Mouse (Mus musculus) CH12.LX (cell line): ENCODE data around the gene Dixdc1. TPM values are rescaled to one million over a fixed set of nuclear protein-coding genes. Genes with fewer than 3 reads are reported as not detected.

Experiments used
- DNase-seq: peaks from one replicate; pipeline ENCODE4 v3.0.0-alpha.2; 2013; ENCODE audit errors: extremely low read depth
- H3K27ac ChIP-seq: 2 replicates; pipeline ENCODE4 v1.5.1; 2012; ENCODE audit warnings: low read depth, mild to moderate bottlenecking, control low read depth, moderate library complexity; ENCODE audit not compliant: insufficient read depth
- H3K27me3 ChIP-seq: replicated peaks from 2 replicates; pipeline ENCODE3; 2012; ENCODE audit warnings: inconsistent platforms
- H3K36me3 ChIP-seq, 2 experiments: replicated peaks in 1 of 2; 2 replicates each; pipeline versions ENCODE3 to v1.6.1; 2012; ENCODE audit warnings: inconsistent platforms in 1 of 2, low read length in 1 of 2, mild to moderate bottlenecking in 1 of 2, mixed read lengths in 1 of 2, moderate library complexity in 1 of 2; ENCODE audit not compliant: control insufficient read depth in 1 of 2, insufficient read depth in 1 of 2
- H3K4me1 ChIP-seq, 2 experiments: 2 replicates each; pipeline ENCODE4 v1.6.1; 2012; ENCODE audit warnings: inconsistent platforms in 1 of 2, moderate library complexity in 1 of 2; ENCODE audit not compliant: insufficient read depth in 2 of 2, control insufficient read depth in 1 of 2
- H3K4me2 ChIP-seq: 2 replicates; pipeline ENCODE4 v1.6.1; 2012; ENCODE audit warnings: low read depth, mild to moderate bottlenecking, control low read depth; ENCODE audit not compliant: poor library complexity, insufficient read depth, severe bottlenecking
- H3K4me3 ChIP-seq, 3 experiments: fragments of 150-350 bp in 1 of 3; sonication (generic) in 1 of 3; replicated peaks in 1 of 3; 2 replicates each; pipeline versions ENCODE3 to v1.5.1; 2011 to 2012; ENCODE audit warnings: low read depth in 2 of 3, low read length in 2 of 3, mild to moderate bottlenecking in 2 of 3, moderate library complexity in 2 of 3, control low read depth in 1 of 3, improper control_type of control experiment in 1 of 3, inconsistent platforms in 1 of 3, mixed read lengths in 1 of 3; ENCODE audit not compliant: poor library complexity in 1 of 3
- H3K79me2 ChIP-seq: replicated peaks from 2 replicates; pipeline ENCODE4 v1.6.1; 2012; ENCODE audit warnings: mild to moderate bottlenecking, moderate library complexity; ENCODE audit not compliant: control insufficient read depth, poor library complexity, insufficient read depth, severe bottlenecking; ENCODE audit errors: extremely low read depth
- H3K9ac ChIP-seq: 2 replicates; pipeline ENCODE4 v1.6.1; 2012; ENCODE audit warnings: low read depth, mild to moderate bottlenecking, control low read depth, moderate library complexity; ENCODE audit not compliant: insufficient read depth
- H3K9me3 ChIP-seq: replicated peaks from 2 replicates; pipeline ENCODE3; 2012; ENCODE audit warnings: low read length, inconsistent platforms, mixed read lengths
- BHLHE40 ChIP-seq: IDR thresholded peaks from 2 replicates; pipeline ENCODE4 v1.6.1; 2011; ENCODE audit warnings: mild to moderate bottlenecking, low read depth, low read length, improper control_type of control experiment
- CHD2 ChIP-seq: IDR thresholded peaks from 2 replicates; pipeline ENCODE4 v1.6.1; 2011; ENCODE audit warnings: low read length, improper control_type of control experiment
- CTCF ChIP-seq, 2 experiments: IDR thresholded peaks in 1 of 2; conservative IDR thresholded peaks in 1 of 2; 2 replicates each; pipeline ENCODE4 v1.5.1; 2011 to 2012; ENCODE audit warnings: low read depth in 2 of 2, low read length in 2 of 2, improper control_type of control experiment in 1 of 2, inconsistent platforms in 1 of 2, mild to moderate bottlenecking in 1 of 2, moderate library complexity in 1 of 2
- E2F4 ChIP-seq: IDR thresholded peaks from 2 replicates; pipeline ENCODE4 v1.6.1; 2011; ENCODE audit warnings: low read depth, low read length, improper control_type of control experiment; ENCODE audit not compliant: insufficient replicate concordance
- EP300 ChIP-seq: IDR thresholded peaks from 2 replicates; pipeline ENCODE4 v1.6.1; 2011; ENCODE audit warnings: low read length, improper control_type of control experiment
- GABPA ChIP-seq: IDR thresholded peaks from 2 replicates; pipeline ENCODE4 v1.6.1; 2012; ENCODE audit warnings: low read depth, low read length, improper control_type of control experiment, inconsistent platforms; ENCODE audit not compliant: insufficient replicate concordance
- HCFC1 ChIP-seq: IDR thresholded peaks from 2 replicates; pipeline ENCODE4 v1.6.1; 2012; ENCODE audit warnings: low read depth, mild to moderate bottlenecking, inconsistent platforms, low read length, improper control_type of control experiment
- IRF4 ChIP-seq: IDR thresholded peaks from 2 replicates; pipeline ENCODE4 v1.6.1; 2014; ENCODE audit warnings: low read depth, mild to moderate bottlenecking, inconsistent platforms, low read length, improper control_type of control experiment
- JUND ChIP-seq: conservative IDR thresholded peaks from 2 replicates; pipeline ENCODE4 v1.6.1; 2011; ENCODE audit warnings: low read depth, low read length, improper control_type of control experiment
- KAT2A ChIP-seq: IDR thresholded peaks from 2 replicates; pipeline ENCODE4 v1.6.1; 2012; ENCODE audit warnings: low read length, improper control_type of control experiment, inconsistent platforms; ENCODE audit not compliant: insufficient replicate concordance
- MAFK ChIP-seq: IDR thresholded peaks from 2 replicates; pipeline ENCODE4 v1.6.1; 2011; ENCODE audit warnings: low read length, improper control_type of control experiment; ENCODE audit not compliant: insufficient replicate concordance
- MYC ChIP-seq: IDR thresholded peaks from 2 replicates; pipeline ENCODE4 v1.6.1; 2011; ENCODE audit warnings: low read depth, mild to moderate bottlenecking, improper control_type of control experiment, low read length
- NELFE ChIP-seq: IDR thresholded peaks from 2 replicates; pipeline ENCODE4 v1.6.1; 2011; ENCODE audit warnings: low read depth, low read length, improper control_type of control experiment
- PAX5 ChIP-seq: IDR thresholded peaks from 2 replicates; pipeline ENCODE4 v1.6.1; 2012; ENCODE audit warnings: low read length, inconsistent platforms, mixed read lengths
- POLR2AphosphoS2 ChIP-seq: IDR thresholded peaks from 2 replicates; pipeline ENCODE4 v1.6.1; 2011; ENCODE audit warnings: low read depth, low read length, improper control_type of control experiment
- RAD21 ChIP-seq: IDR thresholded peaks from 2 replicates; pipeline ENCODE4 v1.6.1; 2011; ENCODE audit warnings: low read depth, mild to moderate bottlenecking, low read length, improper control_type of control experiment, moderate library complexity
- RCOR1 ChIP-seq: conservative IDR thresholded peaks from 2 replicates; pipeline ENCODE4 v1.6.1; 2012; ENCODE audit warnings: low read depth, mild to moderate bottlenecking, inconsistent platforms, low read length, improper control_type of control experiment
- TCF12 ChIP-seq: IDR thresholded peaks from 2 replicates; pipeline ENCODE4 v1.6.1; 2014; ENCODE audit warnings: low read depth, mild to moderate bottlenecking, inconsistent platforms, low read length, improper control_type of control experiment
- UBTF ChIP-seq: IDR thresholded peaks from 2 replicates; pipeline ENCODE4 v1.6.1; 2012; ENCODE audit warnings: low read depth, mild to moderate bottlenecking, inconsistent platforms, low read length, improper control_type of control experiment, moderate library complexity
- USF1 ChIP-seq: IDR thresholded peaks from 2 replicates; pipeline ENCODE4 v1.6.1; 2014; ENCODE audit warnings: low read depth, mild to moderate bottlenecking, inconsistent platforms, low read length, improper control_type of control experiment
- ZC3H11A ChIP-seq: IDR thresholded peaks from 2 replicates; pipeline ENCODE4 v1.6.1; 2012; ENCODE audit warnings: low read depth, mild to moderate bottlenecking, inconsistent platforms, low read length, improper control_type of control experiment
- ZKSCAN1 ChIP-seq: IDR thresholded peaks from 2 replicates; pipeline ENCODE4 v1.6.1; 2012; ENCODE audit warnings: low read depth, inconsistent platforms, low read length, improper control_type of control experiment, borderline replicate concordance
- ZMIZ1 ChIP-seq: IDR thresholded peaks from 2 replicates; pipeline ENCODE4 v1.6.1; 2012; ENCODE audit warnings: low read depth, mild to moderate bottlenecking, inconsistent platforms, low read length, improper control_type of control experiment
- dilution Hi-C: fragments of 300-500 bp; cut with MboI; formaldehyde crosslinking; loops from 2 replicates; pipeline ENCODE4 v1.14.3; 2020; ENCODE audit warnings: low sequenced_read_pairs; ENCODE audit not compliant: extremely low pct_unique_long_range_greater_than_20kb, extremely low pct_ligation_motif_present
- in situ Hi-C: fragments of 300-500 bp; cut with MboI; formaldehyde crosslinking; loops from 3 replicates; pipeline ENCODE4 v1.14.3; 2019; ENCODE audit warnings: low sequenced_read_pairs, low pct_ligation_motif_present, low pct_unique_long_range_greater_than_20kb, mixed read lengths
- polyA plus RNA-seq: library from polyadenylated mRNA; unstranded; fragments of >175 nt; gene quantifications from 2 replicates; pipeline ENCODE4 v1.2.1, GENCODE M21; 2012; ENCODE audit warnings: low read depth; ENCODE audit not compliant: insufficient read length
- total RNA-seq, 2 experiments: library from RNA; depleted of rRNA; stranded (reverse); fragments of 300-350 nt in 1 of 2; fragments of >200 nt in 1 of 2; gene quantifications; 2 replicates each; pipeline ENCODE4 v1.2.3; 2012 to 2014

The Dixdc1 gene
- total and polyA plus RNA-seq, 3 experiments = 0.13 to 0.23 (median 0.21) TPM

- dilution Hi-C loops = no loop called here
- Histone ChIP-seq H3K9me3 (no peaks in the 10 kb centered on the region), H3K4me2 (peak overlapping the region; percentile 97), H3K27ac (no peak overlapping the region), H3K4me3 (peak overlapping the region; percentile 80 to 95 (median 84)), H3K9ac (peak overlapping the region; percentile 88), H3K36me3 (peaks cover 13 to 36% of the 10 kb centered on the region in 2 experiments), H3K4me1 (peaks cover 2 to 16% of the 10 kb centered on the region in 2 experiments), H3K27me3 (no peaks in the 10 kb centered on the region), H3K79me2 (peaks cover 7% of the 10 kb centered on the region; the same call in 1 of the 2 replicates)
- no peak for TF ChIP-seq EP300
- TF ChIP-seq POLR2AphosphoS2 = no peak
- TF ChIP-seq MYC = no peak
- TF ChIP-seq IRF4 = no peak
- no peak for TF ChIP-seq JUND
- no peak for TF ChIP-seq RAD21
- TF ChIP-seq BHLHE40 = no peak
- TF ChIP-seq ZMIZ1 = no peak
- TF ChIP-seq E2F4 = no peak
- TF ChIP-seq GABPA = no peak
- no peak for TF ChIP-seq TCF12
- TF ChIP-seq PAX5 = no peak
- no peak for TF ChIP-seq HCFC1
- no peak for TF ChIP-seq CHD2
- TF ChIP-seq NELFE = no peak
- no peak for TF ChIP-seq MAFK
- TF ChIP-seq CTCF (conservative IDR thresholded peaks at IDR 0.05 in 1 of 2, IDR thresholded peaks at IDR 0.05 in 1 of 2; ENCODE audit: low read depth in 2 of 2, low read length in 2 of 2) = no peak
- TF ChIP-seq ZC3H11A = no peak
- no peak for TF ChIP-seq ZKSCAN1
- DNase-seq = peak; percentile 53
- in situ Hi-C loops = loop anchor here (5.0 kb wide), 1 partner anchor 36 kb away; no protein-coding TSS in a partner anchor
Observed at GRCm38 (mm10) chr9:50658391-50658790, 80.9 kb downstream of the Dixdc1 start.

GRCm38 (mm10) chr9:50650503-50650902, 88.8 kb downstream of the Dixdc1 start:
- Histone ChIP-seq H3K36me3 (peaks cover 67 to 92% of the 10 kb centered on the region in 2 experiments), H3K9me3 (no peaks in the 10 kb centered on the region), H3K4me2 (no peak overlapping the region), H3K27me3 (no peaks in the 10 kb centered on the region)
- in situ Hi-C loops = no loop called here
- no peak for TF ChIP-seq RCOR1
- no peak for TF ChIP-seq POLR2AphosphoS2
- no peak for TF ChIP-seq USF1
- TF ChIP-seq MAFK = no peak
- no peak for TF ChIP-seq KAT2A
- TF ChIP-seq EP300 = no peak
- TF ChIP-seq UBTF = no peak
- TF ChIP-seq, all 38 proteins: peak for 0
- H3K4me1 ChIP-seq = no peaks in the 10 kb centered on the region
- DNase-seq = no peak
- no peak overlapping the region for H3K27ac ChIP-seq
- no peak overlapping the region for H3K4me3 ChIP-seq
- H3K79me2 ChIP-seq = no peaks in the 10 kb centered on the region
- no peak overlapping the region for H3K9ac ChIP-seq
- dilution Hi-C loops = no loop called here
